Mouse (Mus musculus) spleen, adult 2 months (tissue): ENCODE data around the gene Lhx1.

Experiments used
- CTCF ChIP-seq: fragments of 200-500 bp; IDR thresholded peaks from 2 replicates; pipeline ENCODE4 v1.5.1; 2011; ENCODE audit warnings: mild to moderate bottlenecking, inconsistent platforms; ENCODE audit not compliant: insufficient read depth, insufficient read length, insufficient replicate concordance; ENCODE audit errors: extremely low read depth
- POLR2A ChIP-seq: fragments of 200-500 bp; IDR thresholded peaks from 2 replicates; pipeline ENCODE4 v1.6.1; 2011; ENCODE audit warnings: low read depth, low read length, inconsistent platforms

DNA sequence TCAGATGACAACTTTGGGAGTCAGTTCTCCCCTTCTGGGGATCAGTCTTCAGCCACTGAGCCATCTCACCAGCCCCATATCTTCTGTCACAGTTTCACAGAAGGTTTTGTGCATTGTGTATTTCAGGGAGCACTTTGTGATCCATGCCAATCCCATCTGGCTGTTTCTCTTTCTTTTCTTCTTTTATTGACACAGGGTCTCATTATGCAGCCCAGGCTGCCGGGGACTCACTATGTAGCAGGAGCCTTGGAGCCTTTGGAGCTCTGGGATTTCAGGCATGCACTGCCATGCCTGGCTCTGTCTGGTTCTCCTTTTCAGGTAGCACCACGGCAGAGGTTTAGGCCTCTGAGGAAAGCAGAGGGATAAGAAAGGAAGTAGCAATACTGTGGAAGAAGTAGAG lies 23.0 kb upstream of the Lhx1 start:
- no peak for TF ChIP-seq CTCF
- TF ChIP-seq POLR2A, result no peak
